ENCODE assay signal across 8 mouse cellular contexts in the genomic region with DNA sequence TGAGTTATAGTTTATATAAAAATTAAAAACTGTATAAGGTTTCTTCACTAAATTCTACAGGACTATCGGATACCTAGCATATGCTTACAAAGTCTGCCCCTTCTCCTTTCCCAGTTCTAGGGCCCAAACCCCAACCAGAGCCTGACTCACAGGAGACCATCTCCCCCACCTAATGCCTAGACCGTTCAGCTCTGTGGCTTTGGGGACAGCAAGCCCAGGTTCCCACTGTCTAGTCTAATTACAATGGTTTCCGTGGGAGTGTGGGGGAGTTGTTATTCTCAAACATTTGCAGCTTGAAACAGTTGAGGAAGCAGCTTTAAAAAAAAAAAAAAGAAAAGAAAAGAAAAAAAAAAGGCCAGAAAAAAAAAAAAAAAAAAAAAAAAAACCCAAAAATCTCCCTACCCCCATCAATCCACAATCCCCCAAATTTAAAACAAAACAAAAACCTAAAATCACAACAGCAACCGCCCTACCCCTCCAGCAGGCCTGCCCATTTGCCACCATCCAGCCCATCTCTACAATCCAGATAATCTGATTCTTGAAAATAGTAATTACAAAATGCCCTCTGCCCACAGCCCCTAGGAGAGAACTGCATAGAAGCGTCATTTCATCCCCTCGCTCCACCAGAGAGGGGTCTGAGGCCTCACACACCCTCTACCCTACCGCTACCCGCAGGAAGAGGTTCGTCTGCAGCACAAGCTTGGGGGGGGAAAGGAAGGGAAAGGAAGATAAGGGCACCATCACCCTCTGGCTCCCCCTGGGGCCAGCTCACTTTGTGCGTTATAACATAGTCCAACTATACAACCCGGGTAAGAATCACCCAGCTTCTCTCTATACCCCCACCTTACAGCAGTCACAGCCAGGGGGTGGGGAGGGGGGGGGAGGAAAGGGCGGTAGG. TPM values are rescaled to one million over a fixed set of nuclear protein-coding genes. Genes with fewer than 3 reads are reported as not detected.
A peak's percentile ranks its signal among the peaks of the same experiment; 100 is the strongest.
DNase-seq lines count a peak whose midpoint lies in the region; ATAC-seq and TF ChIP-seq lines count a peak whose summit lies in the region.

No protein-coding gene starts in this region.

- H3K9ac ChIP-seq in intestine, embryonic 15.5 days = no peak overlapping the region
- no peak overlapping the region for H3K9ac ChIP-seq in midbrain, embryonic 15.5 days

- no peaks in the 10 kb centered on the region for H3K9me3 ChIP-seq in intestine, embryonic 15.5 days
- H3K9me3 ChIP-seq in midbrain, embryonic 15.5 days = no peaks in the 10 kb centered on the region

- no peak for TF ChIP-seq POLR2A in bone marrow macrophage, adult 2 months (IDR thresholded peaks at IDR 0.05; ENCODE audit: borderline replicate concordance, low read depth, low read length)

- no peaks in the 10 kb centered on the region for H3K27me3 ChIP-seq in intestine, embryonic 15.5 days (replicated peaks)
- H3K27me3 ChIP-seq in midbrain, embryonic 15.5 days (replicated peaks) = no peaks in the 10 kb centered on the region

- TF ChIP-seq CTCF in layer of hippocampus, adult 2 months (conservative IDR thresholded peaks at IDR 0.05) = peak; percentile 30
- no peak for TF ChIP-seq CTCF in bone marrow macrophage, adult 2 months (IDR thresholded peaks at IDR 0.05; ENCODE audit: low read depth, low read length)

- intact Hi-C loops in left cerebral cortex, postnatal 14 days (cut with DNase I) = no loop called here
- intact Hi-C loops in left cerebral cortex, postnatal 36 days (cut with DNase I) = loop anchor here (5.0 kb wide), 1 partner anchor 35 kb away; no protein-coding TSS in a partner anchor

- 53% methylated on average over 12 of the region's 12 CpGs for WGBS in intestine, embryonic 15.5 days
- 60% methylated on average over 12 of the region's 12 CpGs for WGBS in midbrain, embryonic 15.5 days

- H3K4me2 ChIP-seq in intestine, embryonic 15.5 days (replicated peaks) = peak overlapping the region; percentile 63; the same call in 1 of the 2 replicates
- H3K4me2 ChIP-seq in midbrain, embryonic 15.5 days = peak overlapping the region; percentile 64

- H3K4me1 ChIP-seq in bone marrow macrophage, adult 2 months (ENCODE audit: control insufficient read depth, insufficient read depth, low read length) = peaks cover 15% of the 10 kb centered on the region; the same call in 1 of the 2 replicates
- peaks cover 10% of the 10 kb centered on the region; the same call in 1 of the 2 replicates for H3K4me1 ChIP-seq in intestine, embryonic 15.5 days (replicated peaks)
- peaks cover 19% of the 10 kb centered on the region for H3K4me1 ChIP-seq in midbrain, embryonic 15.5 days

- H3K27ac ChIP-seq in layer of hippocampus, adult 2 months = peak overlapping the region; percentile 91; the same call in 1 of the 2 replicates
- H3K27ac ChIP-seq in bone marrow macrophage, adult 2 months (ENCODE audit: insufficient read depth, low read depth, low read length) = peak overlapping the region; percentile 77
- H3K27ac ChIP-seq in intestine, embryonic 15.5 days = peak overlapping the region; percentile 54; the same call in 1 of the 2 replicates
- peak overlapping the region; percentile 15 for H3K27ac ChIP-seq in midbrain, embryonic 15.5 days

- no peak for ATAC-seq in intestine, embryonic 15.5 days
- no peak for ATAC-seq in midbrain, embryonic 15.5 days (replicated peaks)

- no peak for DNase-seq in layer of hippocampus, adult 2 months (ENCODE audit: low spot score in 2 of 2)
- DNase-seq in layer of hippocampus, postnatal 10 days (ENCODE audit: low spot score in 2 of 2) = no peak
- DNase-seq in yolk sac, embryonic 10.5 days (ENCODE audit: low spot score) = peak; percentile 31
- no peak for DNase-seq in left cerebral cortex, postnatal 14 days (ENCODE audit: low spot score in 2 of 2)
- DNase-seq in left cerebral cortex, postnatal 36 days (ENCODE audit: low spot score in 2 of 2) = no peak

- peaks cover 36% of the 10 kb centered on the region for H3K36me3 ChIP-seq in intestine, embryonic 15.5 days
- peaks cover 42% of the 10 kb centered on the region for H3K36me3 ChIP-seq in midbrain, embryonic 15.5 days (replicated peaks)

- H3K4me3 ChIP-seq in layer of hippocampus, adult 2 months = no peak overlapping the region; the same call in 1 of the 2 replicates
- peak overlapping the region; percentile 30 for H3K4me3 ChIP-seq in bone marrow macrophage, adult 2 months (ENCODE audit: insufficient read depth, low read length)
- no peak overlapping the region for H3K4me3 ChIP-seq in intestine, embryonic 15.5 days (replicated peaks)
- H3K4me3 ChIP-seq in midbrain, embryonic 15.5 days = no peak overlapping the region

RNA-seq across cellular contexts. Expression of a gene that starts 1.1 kb away (rescaled TPM):
- 10 to 100 TPM; 50.3 to 51.9 TPM for total RNA-seq in layer of hippocampus, adult 2 months (2021)
- total RNA-seq in layer of hippocampus, postnatal 10 days (2021) = 10 to 100 TPM; 39.3 to 41.0 TPM
- polyA plus RNA-seq in bone marrow macrophage, adult 2 months (2012; ENCODE audit: insufficient read depth, insufficient read length, missing spikeins) = 82.3 and 86.6 TPM in 2 replicates
- polyA plus RNA-seq in intestine, embryonic 15.5 days (2015; fragmentation: Nextera tagmentation; extraction: Ambion mirVana) = 88.3 and 89.0 TPM in 2 replicates
- polyA plus RNA-seq in midbrain, embryonic 15.5 days (2015; fragmentation: Nextera tagmentation; extraction: Ambion mirVana) = 72.7 and 84.7 TPM in 2 replicates
- total RNA-seq in left cerebral cortex, postnatal 14 days (2021) = 10 to 100 TPM; 41.5 to 45.4 TPM
- 10 to 100 TPM; 49.1 to 50.0 TPM for total RNA-seq in left cerebral cortex, postnatal 36 days (2021)

RNA-seq across cellular contexts. Expression of a gene that starts 23.1 kb away (rescaled TPM):
- total RNA-seq in layer of hippocampus, adult 2 months (2021) = 1,000 to 10,000 TPM; 1,636 to 1,683 TPM
- total RNA-seq in layer of hippocampus, postnatal 10 days (2021) = 100 to 1,000 TPM; 401 to 403 TPM
- not detected in 2 replicates for polyA plus RNA-seq in bone marrow macrophage, adult 2 months (2012; ENCODE audit: insufficient read depth, insufficient read length, missing spikeins)
- not detected in 2 replicates for polyA plus RNA-seq in intestine, embryonic 15.5 days (2015; fragmentation: Nextera tagmentation; extraction: Ambion mirVana)
- 0.52 and 0.81 TPM in 2 replicates for polyA plus RNA-seq in midbrain, embryonic 15.5 days (2015; fragmentation: Nextera tagmentation; extraction: Ambion mirVana)
- total RNA-seq in left cerebral cortex, postnatal 14 days (2021) = 100 to 1,000 TPM; 421 to 445 TPM
- total RNA-seq in left cerebral cortex, postnatal 36 days (2021) = 100 to 1,000 TPM; 827 to 848 TPM

RNA-seq across cellular contexts. Expression of a gene that starts 38.6 kb away (rescaled TPM):
- total RNA-seq in layer of hippocampus, adult 2 months (2021) = 100 to 1,000 TPM in 1 of 2 experiments, 10 to 100 TPM in 1; 89.3 to 106 TPM
- total RNA-seq in layer of hippocampus, postnatal 10 days (2021) = 10 to 100 TPM; 71.4 to 77.3 TPM
- 69.1 and 75.3 TPM in 2 replicates for polyA plus RNA-seq in bone marrow macrophage, adult 2 months (2012; ENCODE audit: insufficient read depth, insufficient read length, missing spikeins)
- 9.6 and 10.4 TPM in 2 replicates for polyA plus RNA-seq in intestine, embryonic 15.5 days (2015; fragmentation: Nextera tagmentation; extraction: Ambion mirVana)
- polyA plus RNA-seq in midbrain, embryonic 15.5 days (2015; fragmentation: Nextera tagmentation; extraction: Ambion mirVana) = 11.9 and 13.5 TPM in 2 replicates
- 10 to 100 TPM; 73.2 to 75.3 TPM for total RNA-seq in left cerebral cortex, postnatal 14 days (2021)
- 10 to 100 TPM; 69.9 to 98.8 TPM for total RNA-seq in left cerebral cortex, postnatal 36 days (2021)

RNA-seq across cellular contexts. Expression of a gene that starts 42.8 kb away (rescaled TPM):
- not detected for total RNA-seq in layer of hippocampus, adult 2 months (2021)
- not detected for total RNA-seq in layer of hippocampus, postnatal 10 days (2021)
- polyA plus RNA-seq in bone marrow macrophage, adult 2 months (2012; ENCODE audit: insufficient read depth, insufficient read length, missing spikeins) = not detected in 2 replicates
- not detected in 2 replicates for polyA plus RNA-seq in intestine, embryonic 15.5 days (2015; fragmentation: Nextera tagmentation; extraction: Ambion mirVana)
- polyA plus RNA-seq in midbrain, embryonic 15.5 days (2015; fragmentation: Nextera tagmentation; extraction: Ambion mirVana) = 2.0 and 2.9 TPM in 2 replicates
- total RNA-seq in left cerebral cortex, postnatal 14 days (2021) = not detected
- total RNA-seq in left cerebral cortex, postnatal 36 days (2021) = not detected

RNA-seq across cellular contexts. Expression of a gene that starts 54.5 kb away (rescaled TPM):
- under 1 TPM; 0.15 to 0.38 TPM for total RNA-seq in layer of hippocampus, adult 2 months (2021)
- total RNA-seq in layer of hippocampus, postnatal 10 days (2021) = under 1 TPM; 0.25 to 0.37 TPM
- not detected in 2 replicates for polyA plus RNA-seq in bone marrow macrophage, adult 2 months (2012; ENCODE audit: insufficient read depth, insufficient read length, missing spikeins)
- polyA plus RNA-seq in intestine, embryonic 15.5 days (2015; fragmentation: Nextera tagmentation; extraction: Ambion mirVana) = not detected in 2 replicates
- 0.17 TPM in 1 of 2 replicates, not detected in the other for polyA plus RNA-seq in midbrain, embryonic 15.5 days (2015; fragmentation: Nextera tagmentation; extraction: Ambion mirVana)
- under 1 TPM; 0.55 to 0.75 TPM for total RNA-seq in left cerebral cortex, postnatal 14 days (2021)
- total RNA-seq in left cerebral cortex, postnatal 36 days (2021) = 1 to 10 TPM in 1 of 2 experiments, under 1 TPM in 1; 0.59 to 1.1 TPM

Comparison
In these comparisons a context has a peak if more than half of its experiments do, and no peak if none do; other contexts are left out.
1. H3K27ac ChIP-seq: peak in every context shown above with its lines; median percentile 91 in layer of hippocampus, adult 2 months; 77 in bone marrow macrophage, adult 2 months; 54 in intestine, embryonic 15.5 days; 15 in midbrain, embryonic 15.5 days.